Mouse (Mus musculus) heart, adult 2 months (tissue): ENCODE measurements around the gene Krtdap.

ENCODE experiments used
- CTCF ChIP-seq: fragments of 200-600 bp; IDR thresholded peaks from 2 replicates; pipeline ENCODE4 v1.8.1; 2022; ENCODE audit warnings: antibody characterized with exemption, mild to moderate bottlenecking, moderate library complexity
- EP300 ChIP-seq: fragments of 200-500 bp; IDR thresholded peaks from 2 replicates; pipeline ENCODE4 v1.6.1; 2011; ENCODE audit warnings: low read depth, low read length, control low read depth; ENCODE audit not compliant: insufficient read depth

GRCm38 (mm10) chr7:30794921-30795320 lies 7.2 kb downstream of the Krtdap start:
- TF ChIP-seq CTCF (no peak), EP300 (no peak)
